In the genomic region with DNA sequence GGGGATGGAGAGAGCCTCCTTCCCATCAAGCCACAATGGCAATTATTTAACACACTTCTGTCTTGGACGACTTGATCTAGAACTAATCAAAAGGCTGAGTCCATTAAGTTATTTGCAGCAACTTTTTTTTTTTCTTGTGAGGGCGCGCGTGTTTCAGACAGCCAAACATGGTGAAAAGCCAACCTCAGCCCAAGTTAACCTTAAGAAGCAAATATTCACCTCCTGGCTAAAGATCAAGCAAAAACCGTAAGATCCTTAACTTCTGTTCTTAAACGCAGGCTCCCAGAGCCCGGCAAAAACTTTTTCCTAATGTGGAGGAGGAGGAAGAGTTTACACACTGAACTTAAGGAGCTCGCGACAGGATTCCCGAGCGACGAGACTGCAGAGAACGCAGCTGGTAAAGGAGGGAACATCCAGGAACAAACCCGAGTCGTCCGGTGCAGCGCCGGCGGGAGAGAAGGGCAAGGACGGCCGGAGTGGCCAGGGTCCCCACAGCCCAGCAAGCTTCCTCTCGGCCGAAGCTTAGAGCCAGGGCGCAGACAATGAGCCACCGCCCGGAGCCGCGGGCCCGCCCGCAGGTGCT, we compare ENCODE assay signal across 8 mouse cellular contexts. TPM values are rescaled to one million over a fixed set of nuclear protein-coding genes. Genes with fewer than 3 reads are reported as not detected.
A peak's percentile ranks its signal among the peaks of the same experiment; 100 is the strongest.
DNase-seq lines count a peak whose midpoint lies in the region; ATAC-seq and TF ChIP-seq lines count a peak whose summit lies in the region.

No protein-coding gene starts in this region.

- TF ChIP-seq CTCF in thymus, adult 2 months (IDR thresholded peaks at IDR 0.05; ENCODE audit: borderline replicate concordance, control insufficient read depth, extremely low read depth, insufficient read depth, low read length, poor library complexity), result no peak
- TF ChIP-seq CTCF in kidney, postnatal 0 days (IDR thresholded peaks at IDR 0.05; ENCODE audit: low read depth), result no peak

- H3K4me2 ChIP-seq in forebrain, embryonic 16.5 days (ENCODE audit: low read length), result peak overlapping the region; percentile 60
- H3K4me2 ChIP-seq in kidney, postnatal 0 days (ENCODE audit: low read length), result peak overlapping the region; percentile 51
- H3K4me2 ChIP-seq in stomach, embryonic 14.5 days (replicated peaks; ENCODE audit: low read depth, low read length), result peak overlapping the region; percentile 56

- peak overlapping the region; percentile 51 for H3K27ac ChIP-seq in thymus, adult 2 months (ENCODE audit: control insufficient read depth, insufficient read depth, low read length)
- H3K27ac ChIP-seq in forebrain, embryonic 16.5 days (ENCODE audit: low read length), result peak overlapping the region; percentile 89
- peak overlapping the region; percentile 97 for H3K27ac ChIP-seq in kidney, postnatal 0 days
- H3K27ac ChIP-seq in stomach, embryonic 14.5 days (ENCODE audit: low read length), result peak overlapping the region; percentile 96

- ATAC-seq in forebrain, embryonic 16.5 days, result no peak
- ATAC-seq in kidney, postnatal 0 days (replicated peaks; ENCODE audit: low FRiP score, low read depth), result no peak
- ATAC-seq in megakaryocyte progenitor cell, adult 5-6 weeks (replicated peaks; ENCODE audit: poor library complexity), result peak; percentile 12
- ATAC-seq in stomach, embryonic 14.5 days (ENCODE audit: insufficient number of reproducible peaks, insufficient read depth, low FRiP score, low read depth), result no peak

- peak overlapping the region; percentile 94 for H3K9ac ChIP-seq in forebrain, embryonic 16.5 days (replicated peaks; ENCODE audit: low read depth, low read length)
- H3K9ac ChIP-seq in kidney, postnatal 0 days (ENCODE audit: low read depth, low read length), result peak overlapping the region; percentile 98
- H3K9ac ChIP-seq in stomach, embryonic 14.5 days (replicated peaks; ENCODE audit: low read depth, low read length), result peak overlapping the region; percentile 98

- peaks cover 4% of the 10 kb centered on the region for H3K4me1 ChIP-seq in thymus, adult 2 months (replicated peaks; ENCODE audit: control insufficient read depth, insufficient read depth, low read length)
- H3K4me1 ChIP-seq in forebrain, embryonic 16.5 days (replicated peaks; ENCODE audit: control insufficient read depth, insufficient read depth, low read length), result peaks cover 21% of the 10 kb centered on the region
- peaks cover 13% of the 10 kb centered on the region for H3K4me1 ChIP-seq in kidney, postnatal 0 days (replicated peaks; ENCODE audit: insufficient read depth, low read length)
- H3K4me1 ChIP-seq in stomach, embryonic 14.5 days (ENCODE audit: control insufficient read depth, insufficient read depth, low read length), result peaks cover 9% of the 10 kb centered on the region; the same call in 1 of the 2 replicates

- H3K4me3 ChIP-seq in thymus, adult 2 months (ENCODE audit: control insufficient read depth, insufficient read depth, low read length), result peak overlapping the region; percentile 95
- H3K4me3 ChIP-seq in forebrain, embryonic 16.5 days (replicated peaks; ENCODE audit: low read length), result peak overlapping the region; percentile 97
- H3K4me3 ChIP-seq in kidney, postnatal 0 days (replicated peaks; ENCODE audit: low read depth, low read length), result peak overlapping the region; percentile 96
- H3K4me3 ChIP-seq in stomach, embryonic 14.5 days (ENCODE audit: low read depth, low read length), result peak overlapping the region; percentile 88

- peak; percentile 68 for DNase-seq in adrenal gland, postnatal 14 days
- no peak for DNase-seq in adrenal gland, postnatal 25 days
- peak; percentile 40 for DNase-seq in thymus, adult 2 months
- DNase-seq in thymus, postnatal 36 days, result no peak
- peak; percentile 68 for DNase-seq in kidney, postnatal 0 days (ENCODE audit: low spot score)

- no peak for TF ChIP-seq POLR2A in thymus, adult 2 months (IDR thresholded peaks at IDR 0.05; ENCODE audit: control insufficient read depth, extremely low read depth, insufficient read depth, low read length, poor library complexity)

- no peaks in the 10 kb centered on the region for H3K27me3 ChIP-seq in thymus, adult 2 months (ENCODE audit: control insufficient read depth, insufficient read depth, low read length)
- no peaks in the 10 kb centered on the region for H3K27me3 ChIP-seq in forebrain, embryonic 16.5 days (replicated peaks; ENCODE audit: control insufficient read depth, insufficient read depth, low read length)
- H3K27me3 ChIP-seq in kidney, postnatal 0 days (ENCODE audit: insufficient read depth, low read length), result no peaks in the 10 kb centered on the region
- no peaks in the 10 kb centered on the region for H3K27me3 ChIP-seq in stomach, embryonic 14.5 days (ENCODE audit: control insufficient read depth, insufficient read depth, low read length)

- H3K9me3 ChIP-seq in forebrain, embryonic 16.5 days (ENCODE audit: control insufficient read depth, low read length), result no peaks in the 10 kb centered on the region
- H3K9me3 ChIP-seq in kidney, postnatal 0 days (replicated peaks; ENCODE audit: low read length), result no peaks in the 10 kb centered on the region
- H3K9me3 ChIP-seq in stomach, embryonic 14.5 days (ENCODE audit: control insufficient read depth, low read depth, low read length), result no peaks in the 10 kb centered on the region

- under 1% methylated on average over 30 of the region's 30 CpGs for WGBS in thymus, adult 2 months
- under 1% methylated on average over 30 of the region's 30 CpGs for WGBS in forebrain, embryonic 16.5 days
- WGBS in kidney, postnatal 0 days, result under 1% methylated on average over 29 of the region's 30 CpGs
- under 1% methylated on average over 27 of the region's 30 CpGs for WGBS in stomach, embryonic 14.5 days

- H3K36me3 ChIP-seq in thymus, adult 2 months (ENCODE audit: control insufficient read depth, insufficient read depth, low read length), result 0 out of 2 replicates have a peak, but pooled peaks cover 2% of the 10 kb centered on the region
- H3K36me3 ChIP-seq in forebrain, embryonic 16.5 days (ENCODE audit: control insufficient read depth, insufficient read depth), result no peaks in the 10 kb centered on the region
- no peaks in the 10 kb centered on the region for H3K36me3 ChIP-seq in kidney, postnatal 0 days (ENCODE audit: insufficient read depth, low read length)
- H3K36me3 ChIP-seq in stomach, embryonic 14.5 days (ENCODE audit: control insufficient read depth, insufficient read depth, low read length), result no peaks in the 10 kb centered on the region

RNA-seq across cellular contexts. Expression of a gene that starts 0.6 kb away (rescaled TPM):
- total RNA-seq in adrenal gland, postnatal 14 days (2021), result 58.2 and 64.3 TPM in 2 replicates
- total RNA-seq in adrenal gland, postnatal 25 days (2021), result 57.0 and 59.5 TPM in 2 replicates
- 35.3 and 40.8 TPM in 2 replicates for polyA plus RNA-seq in thymus, adult 2 months (2012; rRNA removed)
- 42.9 and 50.9 TPM in 2 replicates for polyA plus RNA-seq in forebrain, embryonic 16.5 days (2015; fragmentation: Nextera tagmentation; extraction: Ambion mirVana)
- polyA plus RNA-seq in kidney, postnatal 0 days (2015; fragmentation: Nextera tagmentation; extraction: Ambion mirVana), result 31.2 and 33.6 TPM in 2 replicates
- 60.6 and 61.9 TPM in 2 replicates for total RNA-seq in megakaryocyte progenitor cell, adult 5-6 weeks (2015)
- total RNA-seq in megakaryocyte progenitor cell, adult 5-6 weeks (2017), result 52.4 and 58.2 TPM in 2 replicates
- polyA plus RNA-seq in stomach, embryonic 14.5 days (2014; fragmentation: Nextera tagmentation; extraction: Ambion mirVana), result 40.1 and 42.2 TPM in 2 replicates

RNA-seq across cellular contexts. Expression of a gene that starts 21.0 kb away (rescaled TPM):
- 36.8 and 37.7 TPM in 2 replicates for total RNA-seq in adrenal gland, postnatal 14 days (2021)
- total RNA-seq in adrenal gland, postnatal 25 days (2021), result 29.8 and 33.6 TPM in 2 replicates
- polyA plus RNA-seq in thymus, adult 2 months (2012; rRNA removed), result 81.6 and 89.5 TPM in 2 replicates
- polyA plus RNA-seq in forebrain, embryonic 16.5 days (2015; fragmentation: Nextera tagmentation; extraction: Ambion mirVana), result 121 and 122 TPM in 2 replicates
- polyA plus RNA-seq in kidney, postnatal 0 days (2015; fragmentation: Nextera tagmentation; extraction: Ambion mirVana), result 129 and 140 TPM in 2 replicates
- 95.8 and 106 TPM in 2 replicates for total RNA-seq in megakaryocyte progenitor cell, adult 5-6 weeks (2015)
- 49.1 and 57.9 TPM in 2 replicates for total RNA-seq in megakaryocyte progenitor cell, adult 5-6 weeks (2017)
- polyA plus RNA-seq in stomach, embryonic 14.5 days (2014; fragmentation: Nextera tagmentation; extraction: Ambion mirVana), result 111 and 125 TPM in 2 replicates

RNA-seq across cellular contexts. Expression of a gene that starts 21.1 kb away (rescaled TPM):
- 9.9 and 11.3 TPM in 2 replicates for total RNA-seq in adrenal gland, postnatal 14 days (2021)
- total RNA-seq in adrenal gland, postnatal 25 days (2021), result 13.5 and 15.7 TPM in 2 replicates
- polyA plus RNA-seq in thymus, adult 2 months (2012; rRNA removed), result 21.4 and 21.7 TPM in 2 replicates
- 48.4 and 56.3 TPM in 2 replicates for polyA plus RNA-seq in forebrain, embryonic 16.5 days (2015; fragmentation: Nextera tagmentation; extraction: Ambion mirVana)
- 45.2 and 45.6 TPM in 2 replicates for polyA plus RNA-seq in kidney, postnatal 0 days (2015; fragmentation: Nextera tagmentation; extraction: Ambion mirVana)
- total RNA-seq in megakaryocyte progenitor cell, adult 5-6 weeks (2015), result 18.0 and 22.8 TPM in 2 replicates
- 29.0 and 30.7 TPM in 2 replicates for total RNA-seq in megakaryocyte progenitor cell, adult 5-6 weeks (2017)
- polyA plus RNA-seq in stomach, embryonic 14.5 days (2014; fragmentation: Nextera tagmentation; extraction: Ambion mirVana), result 30.0 and 32.3 TPM in 2 replicates

Comparison
In these comparisons a context has a peak if more than half of its experiments do, and no peak if none do; other contexts are left out.
1. DNase-seq: peak in adrenal gland, postnatal 14 days (single experiment), thymus, adult 2 months (single experiment) and kidney, postnatal 0 days (single experiment); none in adrenal gland, postnatal 25 days (single experiment) and thymus, postnatal 36 days (0 of 2).
2. Peak in every context shown above with its lines, with median percentiles within 50 percentile points of each other: H3K27ac ChIP-seq, H3K4me3 ChIP-seq, H3K4me2 ChIP-seq and H3K9ac ChIP-seq.